Mouse (Mus musculus) stomach, postnatal 0 days (tissue): ENCODE measurements around the gene St6galnac1. TPM values are rescaled to one million over a fixed set of nuclear protein-coding genes. Genes with fewer than 3 reads are reported as not detected.

Experiments used
- ATAC-seq: fragments of 200-750 bp; cut with Nextera tagmentation; 2 replicates; pipeline ENCODE4 v1.8.0; 2017; ENCODE audit not compliant: low FRiP score, low TSS enrichment
- DNase-seq: peaks from one replicate; pipeline ENCODE4 v3.0.0-alpha.2; 2016; ENCODE audit warnings: low spot score
- H3K27ac ChIP-seq: fragments of 300-500 bp; sonication (generic); replicated peaks from 2 replicates; pipeline ENCODE4 v1.5.1; 2014; ENCODE audit warnings: mild to moderate bottlenecking, control low read depth
- H3K27me3 ChIP-seq: fragments of 300-500 bp; sonication (generic); 2 replicates; pipeline ENCODE4 v1.6.1; 2014; ENCODE audit warnings: low read length; ENCODE audit not compliant: control insufficient read depth, insufficient read depth
- H3K36me3 ChIP-seq: fragments of 300-500 bp; sonication (generic); 2 replicates; pipeline ENCODE4 v1.6.1; 2014; ENCODE audit warnings: low read length, mixed read lengths; ENCODE audit not compliant: control insufficient read depth, insufficient read depth
- H3K4me1 ChIP-seq: fragments of 300-500 bp; sonication (generic); replicated peaks from 2 replicates; pipeline ENCODE4 v1.6.1; 2014; ENCODE audit warnings: antibody characterized with exemption; ENCODE audit not compliant: control insufficient read depth, insufficient read depth
- H3K4me2 ChIP-seq: fragments of 300-500 bp; sonication (generic); replicated peaks from 2 replicates; pipeline ENCODE4 v1.6.1; 2014; ENCODE audit warnings: low read depth, mild to moderate bottlenecking, control low read depth, moderate library complexity
- H3K4me3 ChIP-seq: fragments of 300-500 bp; sonication (generic); 2 replicates; pipeline ENCODE4 v1.5.1; 2014; ENCODE audit warnings: low read depth, low read length, control low read depth
- H3K9ac ChIP-seq: fragments of 300-500 bp; sonication (generic); 2 replicates; pipeline ENCODE4 v1.6.1; 2014; ENCODE audit warnings: mild to moderate bottlenecking, low read length, control low read depth, mixed read lengths
- H3K9me3 ChIP-seq: fragments of 300-500 bp; sonication (generic); 2 replicates; pipeline ENCODE4 v1.6.1; 2016; ENCODE audit warnings: low read length; ENCODE audit not compliant: control insufficient read depth
- CTCF ChIP-seq: IDR thresholded peaks from 2 replicates; pipeline ENCODE4 v1.5.1; 2016; ENCODE audit warnings: antibody characterized with exemption, low read depth, mild to moderate bottlenecking, moderate library complexity
- EP300 ChIP-seq: optimal IDR thresholded peaks from 2 replicates; pipeline ENCODE3; 2016; ENCODE audit warnings: antibody characterized with exemption
- WGBS: fragments of 180-500 bp; shearing (Covaris S2); extraction: QIAGEN DNeasy Blood & Tissue Kit; methylation state at CpG from one replicate; pipeline ENCODE4 v1.1.7; 2014; 5-methylcytosine and 5-hydroxymethylcytosine counted together
- polyA plus RNA-seq: library from polyadenylated mRNA; unstranded; fragments of >200 nt; fragmentation: Nextera tagmentation; extraction: Ambion mirVana; gene quantifications from 2 replicates; pipeline ENCODE4 v1.2.1, GENCODE M21; 2015

St6galnac1 gene
- polyA plus RNA-seq, 1 experiment from 2014 or later: not detected

- Histone ChIP-seq H3K9ac (no peak overlapping the region), H3K27ac (no peak overlapping the region), H3K4me2 (no peak overlapping the region), H3K4me1 (no peaks in the 10 kb centered on the region), H3K9me3 (no peaks in the 10 kb centered on the region), H3K4me3 (no peak overlapping the region), H3K36me3 (no peaks in the 10 kb centered on the region), H3K27me3 (no peaks in the 10 kb centered on the region)
- ATAC-seq: no peak
- no peak for DNase-seq
- TF ChIP-seq EP300: no peak
- no peak for TF ChIP-seq CTCF
- WGBS: 90% methylated on average over 15 of the region's 15 CpGs
Observed at GRCm38 (mm10) chr11:116720319-116720865, 54.9 kb downstream of the St6galnac1 start.

Other genes with a start within 250 kb of the St6galnac1 start
- gene Sphk1, start 244.6 kb downstream of the St6galnac1 start, polyA plus RNA-seq: 7.9 and 10.0 TPM in 2 replicates
- 4.7 and 5.3 TPM in 2 replicates for gene Ube2o, start 194.1 kb downstream of the St6galnac1 start, polyA plus RNA-seq
- 0.10 TPM in 1 of 2 replicates, not detected in the other for gene Aanat, start 189.1 kb downstream of the St6galnac1 start, polyA plus RNA-seq
- gene Rhbdf2, start 148.5 kb downstream of the St6galnac1 start, polyA plus RNA-seq: 5.7 and 6.1 TPM in 2 replicates
- gene Prcd, start 122.0 kb downstream of the St6galnac1 start, polyA plus RNA-seq: 2.6 and 2.7 TPM in 2 replicates
- gene Cygb, start 121.2 kb downstream of the St6galnac1 start, polyA plus RNA-seq: 22.1 and 22.2 TPM in 2 replicates
- 15.9 and 18.4 TPM in 2 replicates for gene Mxra7, start 52.5 kb upstream of the St6galnac1 start, polyA plus RNA-seq
- gene Mettl23, start 67.8 kb upstream of the St6galnac1 start, polyA plus RNA-seq: 40.6 and 44.5 TPM in 2 replicates
- gene Jmjd6, start 67.9 kb upstream of the St6galnac1 start, polyA plus RNA-seq: 31.8 and 33.2 TPM in 2 replicates
- gene Mfsd11, start 76.9 kb upstream of the St6galnac1 start, polyA plus RNA-seq: 31.5 and 34.6 TPM in 2 replicates
- 403 and 419 TPM in 2 replicates for gene Srsf2, start 77.6 kb upstream of the St6galnac1 start, polyA plus RNA-seq
- 0.30 and 0.57 TPM in 2 replicates for gene Mgat5b, start 143.4 kb upstream of the St6galnac1 start, polyA plus RNA-seq